Mouse (Mus musculus) megakaryocyte, embryonic 14.5 days (primary cell): ENCODE results near the gene Serpinb9b. TPM values are rescaled to one million over a fixed set of nuclear protein-coding genes. Genes with fewer than 3 reads are reported as not detected.

ENCODE experiments used
- H3K27me3 ChIP-seq: replicated peaks from 2 replicates; pipeline ENCODE3; 2012; ENCODE audit warnings: inconsistent platforms
- H3K36me3 ChIP-seq: replicated peaks from 2 replicates; pipeline ENCODE3; 2012; ENCODE audit warnings: low read length, inconsistent platforms, mixed read lengths
- H3K4me1 ChIP-seq: 2 replicates; pipeline ENCODE4 v1.6.1; 2012; ENCODE audit warnings: inconsistent platforms
- H3K4me3 ChIP-seq: replicated peaks from 2 replicates; pipeline ENCODE3; 2012; ENCODE audit warnings: moderate library complexity, mild to moderate bottlenecking, inconsistent platforms
- H3K9me3 ChIP-seq: 2 replicates; pipeline ENCODE4 v1.6.1; 2012; ENCODE audit warnings: inconsistent platforms
- FLI1 ChIP-seq: IDR thresholded peaks from 2 replicates; pipeline ENCODE4 v1.6.1; 2012; ENCODE audit warnings: low read length, inconsistent platforms, mixed read lengths
- GATA1 ChIP-seq: IDR thresholded peaks from 3 replicates; pipeline ENCODE4 v1.6.1; 2012; ENCODE audit warnings: mixed read lengths, low read length, inconsistent platforms, borderline replicate concordance
- polyA plus RNA-seq: library from polyadenylated mRNA; stranded (reverse); fragments of >175 nt; gene quantifications from 2 replicates; pipeline ENCODE4 v1.2.3, GENCODE M21; 2012; ENCODE audit warnings: low replicate concordance; ENCODE audit not compliant: insufficient read depth

The Serpinb9b gene
- 0.12 TPM in 1 of 2 replicates, not detected in the other for polyA plus RNA-seq

- Histone ChIP-seq H3K27me3 (no peaks in the 10 kb centered on the region), H3K4me3 (no peak within 1 kb of the TSS), H3K9me3 (no peaks in the 10 kb centered on the region), H3K36me3 (no peaks in the 10 kb centered on the region), H3K4me1 (peaks cover 40% of the 10 kb centered on the region)
- no peak for TF ChIP-seq GATA1
Measured at GRCm38 (mm10) chr13:33027244-33027643, at the start of gene Serpinb9b. Gene Serpinb9b (plus strand): TSS chr13:33027416.

GRCm38 (mm10) chr13:32982556-32983042 is 44.6 kb upstream of the Serpinb9b start:
- peaks cover 4% of the 10 kb centered on the region; the same call in 1 of the 2 replicates for H3K4me1 ChIP-seq
- H3K4me3 ChIP-seq: no peak overlapping the region
- H3K27me3 ChIP-seq: no peaks in the 10 kb centered on the region
- no peaks in the 10 kb centered on the region; the same call in 1 of the 2 replicates for H3K9me3 ChIP-seq
- peaks cover 19% of the 10 kb centered on the region for H3K36me3 ChIP-seq
- no peak for TF ChIP-seq FLI1
- no peak for TF ChIP-seq GATA1

GRCm38 (mm10) chr13:32986256-32986655 is 41.0 kb upstream of the Serpinb9b start:
- Histone ChIP-seq H3K27me3 (no peaks in the 10 kb centered on the region), H3K4me1 (peaks cover 13% of the 10 kb centered on the region)

GRCm38 (mm10) chr13:32993152-32993893 is 33.9 kb upstream of the Serpinb9b start:
- Histone ChIP-seq H3K36me3 (peaks cover 2% of the 10 kb centered on the region), H3K27me3 (no peaks in the 10 kb centered on the region), H3K4me1 (peaks cover 42% of the 10 kb centered on the region), H3K9me3 (peaks cover 3% of the 10 kb centered on the region; the same call in 1 of the 2 replicates), H3K4me3 (peak overlapping the region; percentile 75)
- TF ChIP-seq FLI1 (no peak), GATA1 (no peak)

More at GRCm38 (mm10) chr13:32986256-32986655, 41.0 kb upstream of the Serpinb9b start:
- no peaks in the 10 kb centered on the region; the same call in 1 of the 2 replicates for H3K9me3 ChIP-seq
- H3K36me3 ChIP-seq: peaks cover 4% of the 10 kb centered on the region
- TF ChIP-seq GATA1 (no peak), FLI1 (no peak)
- no peak overlapping the region for H3K4me3 ChIP-seq

- Histone ChIP-seq H3K9me3 (peaks cover 3% of the 10 kb centered on the region; the same call in 1 of the 2 replicates), H3K36me3 (peaks cover 2% of the 10 kb centered on the region), H3K27me3 (no peaks in the 10 kb centered on the region), H3K4me1 (peaks cover 42% of the 10 kb centered on the region), H3K4me3 (peak overlapping the region; percentile 75)
- no peak for TF ChIP-seq GATA1
Measured at GRCm38 (mm10) chr13:32993894-32994242, 33.3 kb upstream of the Serpinb9b start.

GRCm38 (mm10) chr13:32995051-32995450 is 32.2 kb upstream of the Serpinb9b start:
- no peak for TF ChIP-seq FLI1
- no peak for TF ChIP-seq GATA1
- H3K4me3 ChIP-seq: no peak overlapping the region
- peaks cover 2% of the 10 kb centered on the region for H3K36me3 ChIP-seq
- peaks cover 3% of the 10 kb centered on the region; the same call in 1 of the 2 replicates for H3K9me3 ChIP-seq
- H3K4me1 ChIP-seq: peaks cover 36% of the 10 kb centered on the region
- H3K27me3 ChIP-seq: no peaks in the 10 kb centered on the region

GRCm38 (mm10) chr13:33001341-33001740 is 25.9 kb upstream of the Serpinb9b start:
- TF ChIP-seq GATA1 (no peak), FLI1 (no peak)
- H3K9me3 ChIP-seq: no peaks in the 10 kb centered on the region
- H3K4me1 ChIP-seq: peaks cover 58% of the 10 kb centered on the region
- H3K4me3 ChIP-seq: no peak overlapping the region
- peaks cover 1% of the 10 kb centered on the region for H3K36me3 ChIP-seq
- no peaks in the 10 kb centered on the region for H3K27me3 ChIP-seq

GRCm38 (mm10) chr13:33002950-33003349 is 24.3 kb upstream of the Serpinb9b start, which contains the start of gene Serpinb9:
Gene Serpinb9 (plus strand): TSS chr13:33003250.
- Histone ChIP-seq H3K27me3 (no peaks in the 10 kb centered on the region), H3K36me3 (peaks cover 13% of the 10 kb centered on the region), H3K4me3 (peak within 1 kb of the TSS; percentile 91), H3K4me1 (peaks cover 55% of the 10 kb centered on the region), H3K9me3 (no peaks in the 10 kb centered on the region)
- TF ChIP-seq FLI1 (no peak), GATA1 (no peak)

- no peaks in the 10 kb centered on the region for H3K27me3 ChIP-seq
- H3K4me3 ChIP-seq: peak overlapping the region; percentile 91
- H3K4me1 ChIP-seq: peaks cover 54% of the 10 kb centered on the region
- TF ChIP-seq GATA1 (no peak), FLI1 (no peak)
- H3K36me3 ChIP-seq: peaks cover 19% of the 10 kb centered on the region
- H3K9me3 ChIP-seq: no peaks in the 10 kb centered on the region
Measured at GRCm38 (mm10) chr13:33003523-33004413, 23.4 kb upstream of the Serpinb9b start.
